Mouse (Mus musculus): ENCODE measurements at regions not wholly inside any gene's neighbourhood (a gene's known extent, or its start where the extent isn't known, plus 50 kb on each side); places are given as distances from the start of the nearest gene placed in this dataset.

DNA sequence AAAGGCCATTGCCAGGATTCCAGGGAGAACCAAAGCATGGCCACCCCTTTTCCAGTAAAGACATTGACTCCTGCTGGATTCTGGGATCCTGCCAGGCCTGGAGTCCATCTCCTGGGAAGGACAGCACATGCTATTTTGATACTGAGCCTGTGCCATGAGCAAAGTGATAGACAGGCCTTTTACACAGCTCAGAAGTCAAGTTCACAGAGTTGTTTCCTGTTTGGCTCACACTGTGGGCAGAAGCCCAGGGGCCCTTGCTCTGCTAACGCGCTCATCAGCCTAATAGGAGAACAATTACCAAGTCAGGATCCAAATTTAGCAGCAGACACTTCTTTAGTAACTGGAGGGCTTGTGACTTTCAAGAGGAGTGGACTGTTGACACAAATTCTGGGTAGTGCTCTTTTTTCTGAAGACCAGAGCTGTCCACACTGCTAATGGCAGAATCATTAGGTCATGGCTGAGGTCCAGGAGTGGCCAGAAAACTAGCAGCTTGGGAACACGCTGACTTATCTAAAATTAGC lies 122.1 kb upstream of the Smim23 start:
- WGBS: 54% methylated on average over 3 of the region's 3 CpGs
- H3K36me3 ChIP-seq (replicated peaks; ENCODE audit: control insufficient read depth, insufficient read depth, low read depth, low read length): no peaks in the 10 kb centered on the region

DNA sequence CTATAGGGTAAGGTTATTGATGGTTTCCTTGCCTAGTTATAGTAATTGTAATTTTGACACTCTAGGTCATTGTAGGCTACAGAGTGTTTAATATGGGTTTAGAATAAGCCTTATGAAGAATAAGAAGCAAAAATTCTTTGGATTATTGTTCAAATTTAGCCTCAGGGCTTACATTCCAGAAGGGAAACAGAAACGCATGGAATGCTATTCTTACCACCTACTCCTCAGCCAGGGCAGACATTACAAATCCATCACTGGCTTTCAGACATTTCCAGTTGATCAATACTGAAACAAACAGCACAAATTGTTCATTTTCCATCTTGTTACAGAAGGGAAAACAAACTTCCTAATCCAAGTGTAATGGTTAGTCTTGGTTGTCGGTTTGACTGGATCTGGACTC lies 120.7 kb upstream of the Smim23 start:
- H3K4me1 ChIP-seq (ENCODE audit: control insufficient read depth, insufficient read depth, low read length): no peaks in the 10 kb centered on the region
- H3K27me3 ChIP-seq (ENCODE audit: control insufficient read depth, insufficient read depth, low read length): no peaks in the 10 kb centered on the region
- 66% methylated on average over 2 of the region's 2 CpGs for WGBS
- H3K4me3 ChIP-seq (ENCODE audit: low read depth, low read length): no peak overlapping the region
- DNase-seq (ENCODE audit: low spot score): no peak
- ATAC-seq (replicated peaks; ENCODE audit: insufficient number of reproducible peaks, low FRiP score, low TSS enrichment, low read depth): no peak
- H3K9me3 ChIP-seq (replicated peaks; ENCODE audit: control insufficient read depth, low read length): no peaks in the 10 kb centered on the region
- no peak overlapping the region for H3K9ac ChIP-seq (replicated peaks; ENCODE audit: low read length)
- H3K27ac ChIP-seq (replicated peaks; ENCODE audit: low read depth, low read length): no peak overlapping the region
- no peaks in the 10 kb centered on the region for H3K36me3 ChIP-seq (replicated peaks; ENCODE audit: control insufficient read depth, insufficient read depth, low read depth, low read length)
- no peak overlapping the region for H3K4me2 ChIP-seq (ENCODE audit: low read depth, low read length)

More for the DNA sequence above, 122.1 kb upstream of the Smim23 start:
- H3K4me2 ChIP-seq (ENCODE audit: low read depth, low read length): no peak overlapping the region
- DNase-seq (ENCODE audit: low spot score) (no peak), ATAC-seq (replicated peaks; ENCODE audit: insufficient number of reproducible peaks, low FRiP score, low TSS enrichment, low read depth) (no peak)
- no peaks in the 10 kb centered on the region for H3K27me3 ChIP-seq (ENCODE audit: control insufficient read depth, insufficient read depth, low read length)
- H3K4me3 ChIP-seq (ENCODE audit: low read depth, low read length): no peak overlapping the region
- no peak overlapping the region for H3K27ac ChIP-seq (replicated peaks; ENCODE audit: low read depth, low read length)
- H3K9ac ChIP-seq (replicated peaks; ENCODE audit: low read length): no peak overlapping the region
- no peaks in the 10 kb centered on the region for H3K4me1 ChIP-seq (ENCODE audit: control insufficient read depth, insufficient read depth, low read length)
- H3K9me3 ChIP-seq (replicated peaks; ENCODE audit: control insufficient read depth, low read length): no peaks in the 10 kb centered on the region

DNA sequence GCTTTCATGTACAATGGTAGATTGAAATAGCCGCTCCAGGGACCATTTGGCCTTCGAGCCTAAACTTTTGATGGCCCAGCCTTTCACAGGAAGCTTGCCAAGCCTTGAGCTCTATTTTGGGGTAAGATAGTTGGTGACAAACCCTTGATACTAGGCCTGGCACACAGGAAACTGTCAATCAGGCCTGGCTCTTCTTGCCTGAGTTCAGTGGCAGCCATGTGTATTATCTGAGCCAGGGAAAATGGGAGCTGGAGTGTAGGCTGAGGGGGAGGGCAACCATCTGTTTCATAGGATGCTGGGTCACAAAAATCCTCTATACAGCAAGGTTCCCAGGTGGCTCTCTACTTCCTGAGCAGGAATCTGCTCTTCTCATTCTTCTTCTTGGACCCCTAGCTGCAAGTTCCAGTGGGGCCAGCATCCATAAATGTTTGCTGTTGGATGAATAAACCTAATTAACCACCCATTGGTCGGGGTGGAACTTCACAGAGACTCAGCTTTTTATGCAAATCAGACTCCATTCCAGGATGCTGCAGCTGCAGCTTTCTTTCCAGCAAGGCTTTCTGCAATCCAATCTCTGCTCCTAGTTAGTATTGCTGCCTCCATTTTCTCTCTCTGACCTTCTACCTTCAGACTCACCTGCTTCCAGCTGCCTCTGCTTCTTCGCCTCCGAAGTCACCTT lies 117.1 kb upstream of the Smim23 start:
- DNase-seq (ENCODE audit: low spot score): no peak
- Histone ChIP-seq H3K36me3 (replicated peaks; ENCODE audit: control insufficient read depth, insufficient read depth, low read depth, low read length) (no peaks in the 10 kb centered on the region), H3K27me3 (ENCODE audit: control insufficient read depth, insufficient read depth, low read length) (no peaks in the 10 kb centered on the region; the same call in 1 of the 2 replicates), H3K4me1 (ENCODE audit: control insufficient read depth, insufficient read depth, low read length) (no peaks in the 10 kb centered on the region), H3K27ac (replicated peaks; ENCODE audit: low read depth, low read length) (no peak overlapping the region), H3K9me3 (replicated peaks; ENCODE audit: control insufficient read depth, low read length) (no peaks in the 10 kb centered on the region), H3K4me3 (ENCODE audit: low read depth, low read length) (no peak overlapping the region), H3K9ac (replicated peaks; ENCODE audit: low read length) (no peak overlapping the region), H3K4me2 (ENCODE audit: low read depth, low read length) (no peak overlapping the region)
- WGBS: 65% methylated on average over 5 of the region's 5 CpGs
- no peak for ATAC-seq (replicated peaks; ENCODE audit: insufficient number of reproducible peaks, low FRiP score, low TSS enrichment, low read depth)

DNA sequence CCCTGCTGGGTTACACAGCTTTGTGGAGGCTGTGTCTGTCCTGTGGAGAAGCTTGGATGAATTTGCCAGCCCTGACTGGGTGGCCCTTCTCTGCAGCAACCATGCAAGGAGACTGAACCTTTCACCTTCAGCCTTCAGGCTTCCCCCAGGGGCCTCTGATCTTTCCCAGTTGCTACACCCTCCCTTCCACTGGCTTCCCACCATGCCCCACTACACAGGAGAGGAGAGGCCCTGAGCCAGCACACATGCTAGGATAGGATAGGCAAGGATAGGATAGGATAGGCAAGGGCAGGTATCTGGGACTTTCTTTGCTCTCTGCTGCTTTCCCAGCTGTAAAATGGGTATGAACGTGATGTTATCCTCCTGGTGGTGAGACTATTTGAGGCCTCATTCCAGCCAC lies 114.7 kb upstream of the Smim23 start:
- H3K4me1 ChIP-seq (ENCODE audit: control insufficient read depth, insufficient read depth, low read length): no peaks in the 10 kb centered on the region
- H3K27ac ChIP-seq (replicated peaks; ENCODE audit: low read depth, low read length): no peak overlapping the region
- H3K9me3 ChIP-seq (replicated peaks; ENCODE audit: control insufficient read depth, low read length): no peaks in the 10 kb centered on the region
- H3K4me3 ChIP-seq (ENCODE audit: low read depth, low read length): no peak overlapping the region
- WGBS: 92% methylated on average over 1 of the region's 1 CpGs
- no peaks in the 10 kb centered on the region for H3K36me3 ChIP-seq (replicated peaks; ENCODE audit: control insufficient read depth, insufficient read depth, low read depth, low read length)
- ATAC-seq (replicated peaks; ENCODE audit: insufficient number of reproducible peaks, low FRiP score, low TSS enrichment, low read depth) (no peak; the same call in 1 of the 2 replicates), DNase-seq (ENCODE audit: low spot score) (no peak)
- H3K9ac ChIP-seq (replicated peaks; ENCODE audit: low read length): no peak overlapping the region
- H3K4me2 ChIP-seq (ENCODE audit: low read depth, low read length): no peak overlapping the region
- no peaks in the 10 kb centered on the region; the same call in 1 of the 2 replicates for H3K27me3 ChIP-seq (ENCODE audit: control insufficient read depth, insufficient read depth, low read length)

DNA sequence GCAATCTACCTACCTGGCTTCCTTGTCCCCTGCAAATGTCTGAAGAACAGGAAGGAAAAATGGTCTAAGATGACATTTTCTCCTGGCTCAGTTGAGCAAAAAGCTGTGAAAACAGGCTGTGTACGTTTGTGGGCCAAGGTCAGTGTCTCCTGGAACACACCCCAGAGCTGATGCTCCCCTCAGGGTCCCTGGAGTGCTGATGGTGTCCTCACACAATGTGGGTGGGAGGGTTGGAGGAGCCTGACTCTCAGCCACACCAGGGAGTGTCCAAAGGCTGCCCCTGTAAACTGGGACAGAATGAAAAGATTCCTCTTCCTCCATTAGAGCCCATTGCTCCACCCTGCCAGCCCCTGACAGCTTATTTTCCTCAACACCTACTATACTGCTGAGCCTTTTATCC lies 112.8 kb upstream of the Smim23 start:
- ATAC-seq (replicated peaks; ENCODE audit: insufficient number of reproducible peaks, low FRiP score, low TSS enrichment, low read depth): no peak
- no peak overlapping the region for H3K9ac ChIP-seq (replicated peaks; ENCODE audit: low read length)
- H3K36me3 ChIP-seq (replicated peaks; ENCODE audit: control insufficient read depth, insufficient read depth, low read depth, low read length): no peaks in the 10 kb centered on the region
- whole genome bisulfite sequencing: 54% methylated on average over 1 of the region's 1 CpGs
- H3K27me3 ChIP-seq (ENCODE audit: control insufficient read depth, insufficient read depth, low read length): no peaks in the 10 kb centered on the region; the same call in 1 of the 2 replicates
- no peaks in the 10 kb centered on the region for H3K9me3 ChIP-seq (replicated peaks; ENCODE audit: control insufficient read depth, low read length)
- H3K4me1 ChIP-seq (ENCODE audit: control insufficient read depth, insufficient read depth, low read length): no peaks in the 10 kb centered on the region
- H3K4me3 ChIP-seq (ENCODE audit: low read depth, low read length): no peak overlapping the region
- H3K27ac ChIP-seq (replicated peaks; ENCODE audit: low read depth, low read length): no peak overlapping the region
- no peak overlapping the region for H3K4me2 ChIP-seq (ENCODE audit: low read depth, low read length)
- DNase-seq (ENCODE audit: low spot score): no peak

DNA sequence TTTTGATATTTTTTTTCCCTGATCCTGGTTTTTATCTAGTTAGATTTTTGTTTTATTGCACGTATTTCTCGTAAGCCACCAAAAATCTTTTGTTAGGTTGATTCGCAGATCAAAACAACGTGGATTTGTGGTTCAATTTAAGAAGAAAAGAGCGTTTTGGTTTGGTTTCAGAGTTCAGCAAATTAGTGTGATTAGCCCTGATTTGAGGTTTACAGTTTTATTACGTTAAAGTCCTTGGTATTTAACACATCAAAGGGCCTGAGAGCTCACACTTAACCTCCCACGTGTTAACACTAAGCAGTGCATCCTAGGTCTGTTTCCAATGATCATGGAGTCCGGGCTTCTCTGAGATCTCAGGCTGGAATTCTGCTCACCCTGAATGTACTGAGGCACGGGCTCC lies 107.5 kb upstream of the Smim23 start:
- Histone ChIP-seq H3K4me3 (ENCODE audit: low read depth, low read length) (no peak overlapping the region), H3K27ac (replicated peaks; ENCODE audit: low read depth, low read length) (no peak overlapping the region), H3K27me3 (ENCODE audit: control insufficient read depth, insufficient read depth, low read length) (0 out of 2 replicates have a peak, but pooled peaks cover 1% of the 10 kb centered on the region), H3K4me2 (ENCODE audit: low read depth, low read length) (no peak overlapping the region), H3K4me1 (ENCODE audit: control insufficient read depth, insufficient read depth, low read length) (peaks cover 4% of the 10 kb centered on the region; the same call in 1 of the 2 replicates), H3K9ac (replicated peaks; ENCODE audit: low read length) (no peak overlapping the region), H3K9me3 (replicated peaks; ENCODE audit: control insufficient read depth, low read length) (no peaks in the 10 kb centered on the region), H3K36me3 (replicated peaks; ENCODE audit: control insufficient read depth, insufficient read depth, low read depth, low read length) (no peaks in the 10 kb centered on the region)
- DNase-seq (ENCODE audit: low spot score) (peak; percentile 71), ATAC-seq (replicated peaks; ENCODE audit: insufficient number of reproducible peaks, low FRiP score, low TSS enrichment, low read depth) (0 out of 2 replicates have a peak, but pooled peaks have one; percentile 37)
- 33% methylated on average over 9 of the region's 9 CpGs for WGBS

DNA sequence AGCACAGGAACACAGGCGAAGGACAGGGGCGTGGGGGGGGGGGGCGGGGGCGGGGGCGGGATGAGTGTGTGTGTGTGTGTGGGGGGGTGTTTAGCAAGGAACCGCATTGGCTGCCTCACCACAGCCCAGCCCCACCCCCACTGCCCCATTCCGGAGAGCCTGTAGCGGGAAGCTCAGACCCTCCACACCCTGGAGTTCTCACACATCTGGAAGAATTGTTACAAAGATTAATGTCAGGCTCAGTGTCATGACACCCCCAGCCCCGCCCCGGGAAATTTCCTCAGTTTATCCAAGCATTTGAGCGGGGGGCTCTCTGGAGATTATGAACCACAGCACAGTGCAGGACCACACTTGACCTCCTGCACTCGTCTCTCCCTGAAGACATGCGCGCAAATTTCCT lies 106.6 kb upstream of the Smim23 start:
- no peaks in the 10 kb centered on the region for H3K9me3 ChIP-seq (replicated peaks; ENCODE audit: control insufficient read depth, low read length)
- 0 out of 2 replicates have a peak, but pooled peaks cover 2% of the 10 kb centered on the region for H3K27me3 ChIP-seq (ENCODE audit: control insufficient read depth, insufficient read depth, low read length)
- no peak overlapping the region for H3K9ac ChIP-seq (replicated peaks; ENCODE audit: low read length)
- peak; percentile 68 for ATAC-seq (replicated peaks; ENCODE audit: insufficient number of reproducible peaks, low FRiP score, low TSS enrichment, low read depth)
- DNase-seq (ENCODE audit: low spot score): peak; percentile 58
- H3K27ac ChIP-seq (replicated peaks; ENCODE audit: low read depth, low read length): no peak overlapping the region
- H3K4me1 ChIP-seq (ENCODE audit: control insufficient read depth, insufficient read depth, low read length): peaks cover 4% of the 10 kb centered on the region; the same call in 1 of the 2 replicates
- no peak overlapping the region for H3K4me3 ChIP-seq (ENCODE audit: low read depth, low read length)
- 6% methylated on average over 14 of the region's 14 CpGs for WGBS
- no peaks in the 10 kb centered on the region for H3K36me3 ChIP-seq (replicated peaks; ENCODE audit: control insufficient read depth, insufficient read depth, low read depth, low read length)
- peak overlapping the region; percentile 23 for H3K4me2 ChIP-seq (ENCODE audit: low read depth, low read length)

DNA sequence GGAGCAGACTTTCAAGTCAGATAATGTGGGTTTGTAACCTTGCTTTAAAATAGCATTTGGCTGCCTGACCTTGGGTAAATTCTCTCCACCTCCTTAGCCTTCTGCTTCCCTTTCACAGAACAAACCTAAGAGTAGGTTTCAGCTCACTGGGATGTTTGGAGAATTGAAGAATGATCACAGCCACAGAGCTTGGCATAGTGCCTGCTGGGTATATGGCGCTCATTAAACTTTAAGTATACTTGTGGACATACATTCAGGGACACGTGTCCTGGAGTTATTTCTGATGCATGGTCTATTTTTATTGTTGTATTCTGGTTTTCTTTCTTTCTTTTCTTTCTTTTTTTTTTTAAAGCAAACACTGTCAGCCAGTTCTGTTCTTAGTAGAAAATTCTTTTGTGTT lies 104.4 kb upstream of the Smim23 start:
- H3K4me2 ChIP-seq (ENCODE audit: low read depth, low read length): no peak overlapping the region
- no peak overlapping the region for H3K4me3 ChIP-seq (ENCODE audit: low read depth, low read length)
- WGBS: 84% methylated on average over 2 of the region's 2 CpGs
- DNase-seq (ENCODE audit: low spot score) (no peak), ATAC-seq (replicated peaks; ENCODE audit: insufficient number of reproducible peaks, low FRiP score, low TSS enrichment, low read depth) (no peak)
- peaks cover 4% of the 10 kb centered on the region; the same call in 1 of the 2 replicates for H3K4me1 ChIP-seq (ENCODE audit: control insufficient read depth, insufficient read depth, low read length)
- H3K27me3 ChIP-seq (ENCODE audit: control insufficient read depth, insufficient read depth, low read length): 0 out of 2 replicates have a peak, but pooled peaks cover 2% of the 10 kb centered on the region
- no peak overlapping the region for H3K27ac ChIP-seq (replicated peaks; ENCODE audit: low read depth, low read length)
- H3K9ac ChIP-seq (replicated peaks; ENCODE audit: low read length): no peak overlapping the region
- no peaks in the 10 kb centered on the region for H3K36me3 ChIP-seq (replicated peaks; ENCODE audit: control insufficient read depth, insufficient read depth, low read depth, low read length)
- no peaks in the 10 kb centered on the region for H3K9me3 ChIP-seq (replicated peaks; ENCODE audit: control insufficient read depth, low read length)

Measured in embryonic facial prominence, embryonic 11.5 days (tissue).